Mouse (Mus musculus) layer of hippocampus, postnatal 10 days (tissue): Measurements from ENCODE around the gene 1700102P08Rik. TPM values are rescaled to one million over a fixed set of nuclear protein-coding genes. Genes with fewer than 3 reads are reported as not detected.
A peak's percentile ranks its signal among the peaks of the same experiment; 100 is the strongest.

Source experiments
- DNase-seq, 2 experiments: peaks; one replicate each; pipeline ENCODE4 v3.0.0; 2021; ENCODE audit warnings: low spot score in 2 of 2
- long read RNA-seq: library from polyadenylated mRNA; stranded (forward); transcript quantifications from one replicate; pipeline ENCODE4 v2.0.0, GENCODE M21; 2023
- total RNA-seq, 2 experiments: library from RNA; stranded (reverse); gene quantifications; 2 replicates each; pipeline ENCODE4 v1.2.3; 2021

Gene 1700102P08Rik
- total RNA-seq, result 1 to 10 TPM; 1.9 to 2.5 TPM
- long read RNA-seq, partial matches to known transcripts, result 1 of 1 reads
- long read RNA-seq, other reads (novel, unspliced or antisense), result 0 of 1 reads

DNA sequence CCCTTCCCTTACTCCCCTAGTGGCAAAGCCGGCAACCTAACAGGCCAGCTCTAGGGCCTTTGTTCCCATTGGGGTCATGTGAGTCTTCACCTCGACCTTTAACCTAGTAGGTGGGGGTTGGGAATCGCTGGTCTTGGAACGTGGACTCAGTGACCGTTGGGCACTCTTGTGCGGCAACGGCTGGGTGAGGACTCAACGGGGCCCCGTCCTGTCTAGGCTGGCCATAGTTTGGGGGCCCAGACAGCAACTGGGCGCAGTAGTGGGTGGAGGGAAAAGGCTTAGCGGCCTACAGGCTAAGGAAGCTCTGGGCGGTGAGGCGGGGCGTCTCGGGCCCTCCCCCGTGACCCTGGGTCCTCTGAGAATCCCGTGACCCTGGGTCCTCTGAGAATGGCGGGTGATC is at the start of gene 1700102P08Rik:
Gene 1700102P08Rik, plus strand, starts transcription at position 130 of the 400 bp plus-strand sequence.
- no peak for DNase-seq

DNA sequence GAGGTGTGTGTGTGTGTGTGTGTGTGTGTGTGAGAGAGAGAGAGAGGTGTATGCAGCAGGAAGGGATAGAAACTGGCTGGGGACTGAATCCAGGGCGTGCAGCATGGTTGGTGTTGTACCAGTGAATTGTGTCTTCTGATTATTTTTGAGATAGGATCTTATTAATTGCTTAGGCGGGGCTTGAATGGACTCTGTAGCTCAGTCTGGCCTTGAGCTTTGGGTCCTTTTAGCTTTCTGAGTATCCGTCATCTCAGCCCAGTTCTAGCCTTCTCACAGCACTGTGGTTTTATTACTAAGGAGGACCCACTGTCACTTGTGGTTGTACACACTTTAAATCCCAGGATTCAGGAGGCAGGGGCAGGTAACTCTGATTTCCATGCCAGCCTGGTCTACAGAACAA is 49.3 kb upstream of the 1700102P08Rik start:
- DNase-seq, result no peak

DNA sequence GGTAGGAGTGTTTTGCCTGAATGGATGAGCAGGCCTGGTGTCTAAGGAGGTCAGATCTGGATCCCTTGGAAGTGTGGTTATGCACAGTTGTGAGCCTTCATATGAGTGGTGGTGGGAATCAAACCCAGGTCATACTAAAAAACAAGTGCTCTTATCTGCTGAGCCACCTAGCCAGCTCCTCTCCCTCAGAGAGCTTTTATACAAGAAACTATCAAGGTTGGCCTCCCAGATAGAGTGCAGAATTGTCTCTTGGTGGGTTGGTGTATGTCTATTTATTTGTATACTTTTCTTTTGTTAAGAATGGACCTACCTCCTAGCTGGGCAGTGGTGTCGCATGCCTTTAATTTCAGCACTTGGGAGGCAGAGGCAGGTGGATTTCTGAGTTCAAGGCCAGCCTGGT is 48.8 kb upstream of the 1700102P08Rik start:
- no peak for DNase-seq

DNA sequence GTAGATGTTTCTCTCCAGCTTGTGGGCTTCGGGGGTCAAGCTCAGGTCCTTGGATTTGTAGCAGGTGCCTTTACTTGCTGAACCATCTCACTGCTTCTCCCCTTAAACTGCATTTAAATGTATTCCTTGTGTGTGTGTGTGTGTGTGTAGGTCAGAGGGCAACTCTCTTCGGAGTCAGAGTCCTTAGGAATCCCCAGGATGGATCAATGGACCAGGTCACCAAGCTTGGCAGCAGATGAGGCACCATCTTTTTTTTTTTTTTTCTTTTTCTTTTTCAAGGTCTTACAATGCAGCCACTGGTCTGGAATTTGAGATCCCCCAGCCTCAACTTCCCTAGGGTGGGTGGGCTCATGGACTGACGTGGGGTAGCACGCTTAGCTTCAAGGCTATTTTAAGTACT is 48.1 kb upstream of the 1700102P08Rik start:
- DNase-seq, result no peak

DNA sequence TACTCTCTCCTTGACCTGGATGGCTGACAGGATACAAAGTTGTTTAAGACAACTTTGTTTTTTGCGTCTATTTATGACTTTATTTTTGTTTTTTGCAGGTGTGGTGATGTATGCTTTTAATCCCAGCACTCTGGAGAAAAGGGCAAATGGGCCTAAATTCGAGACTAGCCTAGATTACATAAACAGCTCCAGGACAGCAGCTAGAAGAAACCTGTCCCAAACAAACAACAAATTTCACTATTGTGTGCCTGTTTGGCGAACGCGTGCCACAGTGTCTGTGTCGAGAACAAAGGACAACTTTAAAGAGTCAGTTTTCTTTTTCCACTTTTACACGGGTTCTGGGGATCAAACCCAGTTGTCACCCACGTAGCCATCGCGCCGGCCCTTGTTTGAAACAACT is 45.6 kb upstream of the 1700102P08Rik start:
- no peak for DNase-seq

DNA sequence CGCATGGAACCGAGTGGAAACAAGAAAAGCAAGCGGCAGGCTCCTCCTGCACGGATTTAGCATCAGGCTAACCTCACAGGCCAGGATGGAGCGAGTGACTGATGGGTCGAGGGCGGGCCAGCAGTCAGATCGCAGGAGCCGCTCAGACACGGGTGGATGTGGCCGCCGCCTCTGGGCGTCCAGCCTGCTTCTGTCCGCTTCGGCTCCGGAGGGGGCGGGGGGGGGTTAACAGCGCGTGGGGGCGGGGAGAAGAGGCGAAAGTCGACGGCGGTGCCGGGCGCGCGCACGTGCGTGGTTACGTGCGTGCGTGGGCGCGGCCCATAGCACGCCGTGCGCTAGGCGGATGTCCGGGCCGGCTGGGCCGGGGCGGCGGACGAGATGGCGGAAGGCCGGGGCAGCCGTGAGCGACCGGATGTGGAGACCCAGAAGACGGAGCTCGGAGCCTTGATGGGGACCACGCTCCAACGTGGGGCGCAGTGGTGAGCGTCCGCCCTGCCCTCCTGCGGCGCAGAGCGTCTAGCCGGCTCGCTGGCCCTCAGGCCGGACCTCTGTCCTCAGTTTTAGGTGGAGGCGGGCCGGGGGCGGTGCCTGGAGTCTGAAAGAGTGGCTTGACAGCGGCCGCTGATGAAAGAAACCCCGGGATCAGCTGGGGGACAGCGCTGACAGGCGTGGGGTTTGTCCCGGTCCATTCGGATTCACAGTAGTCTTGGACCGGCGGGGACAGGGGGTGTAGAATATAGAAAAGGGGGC is 44.9 kb upstream of the 1700102P08Rik start, which contains the start of gene Usp4:
Gene Usp4, plus strand, starts transcription at position 314 of the 750 bp plus-strand sequence.
- DNase-seq, result peak; percentile 78 to 88

DNA sequence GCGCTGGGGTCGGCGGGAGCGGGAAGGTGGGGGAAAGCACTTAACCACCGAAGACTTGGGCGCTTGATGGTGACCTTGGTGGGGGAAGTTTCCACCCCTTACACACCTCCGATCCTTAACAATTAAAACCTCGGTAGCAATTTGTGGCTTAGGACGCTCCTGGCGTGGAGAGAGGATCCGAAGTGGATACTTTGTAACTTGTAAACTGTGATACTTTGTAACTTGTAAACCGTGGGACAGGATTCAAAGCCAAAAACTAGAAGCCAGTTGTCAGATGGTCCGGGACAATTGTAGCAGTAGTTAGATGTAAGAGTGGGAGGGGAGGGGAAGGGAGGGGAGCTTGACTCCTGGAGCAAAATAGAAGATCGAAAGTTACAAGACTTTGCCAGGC is 44.3 kb upstream of the 1700102P08Rik start:
- no peak for DNase-seq

DNA sequence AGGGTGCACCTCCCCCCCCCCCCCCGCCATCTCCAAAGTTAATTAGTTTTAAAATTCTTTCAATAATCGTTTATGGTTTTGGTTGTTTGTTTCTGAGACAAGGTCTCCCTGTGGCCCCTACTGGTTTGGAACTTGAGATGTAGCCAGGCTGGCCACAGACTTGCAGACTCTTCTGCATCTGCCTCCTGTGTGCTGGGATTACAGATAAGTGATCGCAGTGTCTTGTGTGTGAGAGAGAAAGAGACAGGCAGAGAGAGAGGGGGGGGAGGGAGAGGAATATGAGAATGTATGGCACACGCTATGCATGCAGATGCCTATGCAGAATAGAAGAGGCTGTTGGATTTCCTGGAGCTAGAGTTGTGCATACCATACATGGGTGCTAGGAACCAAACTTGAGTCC is 42.9 kb upstream of the 1700102P08Rik start:
- no peak for DNase-seq

DNA sequence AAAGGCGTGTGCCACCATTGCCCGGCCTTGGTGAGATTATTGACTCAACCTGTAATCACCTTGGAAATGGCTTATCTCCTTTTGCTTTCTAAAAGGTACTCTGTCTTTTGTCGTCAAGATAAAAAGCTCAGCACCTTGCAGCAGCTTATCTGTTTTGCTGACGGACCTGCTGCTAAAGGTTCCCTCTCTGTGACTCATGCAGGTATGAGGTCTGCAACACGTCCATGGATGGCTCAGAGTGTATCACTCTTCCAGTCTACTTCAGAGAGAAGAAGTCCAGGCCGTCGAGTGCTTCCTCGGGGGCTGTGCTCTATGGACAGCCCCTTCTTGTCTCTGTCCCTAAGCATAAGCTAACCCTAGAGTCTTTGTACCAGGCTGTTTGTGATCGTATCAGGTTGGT is 14.4 kb upstream of the 1700102P08Rik start:
- no peak for DNase-seq

DNA sequence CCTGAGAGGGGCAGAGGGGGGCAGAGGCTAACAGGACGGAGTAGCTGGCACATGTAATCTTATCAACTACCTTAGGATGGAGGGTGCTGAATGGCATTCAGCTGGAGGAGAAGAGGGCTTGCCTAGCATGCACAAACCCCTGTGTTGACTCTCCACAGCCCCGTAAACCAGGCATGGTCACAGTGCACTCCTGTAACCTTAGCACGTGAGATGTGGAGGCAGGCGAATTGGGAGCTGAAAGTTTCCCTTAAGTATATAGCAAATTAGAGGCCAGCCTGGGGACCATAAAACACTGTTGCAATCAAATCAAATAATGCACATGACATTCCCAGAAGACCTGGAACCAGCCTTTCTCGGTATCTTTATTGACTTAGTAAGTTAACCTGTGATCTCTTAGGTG is 13.9 kb upstream of the 1700102P08Rik start:
- no peak for DNase-seq

DNA sequence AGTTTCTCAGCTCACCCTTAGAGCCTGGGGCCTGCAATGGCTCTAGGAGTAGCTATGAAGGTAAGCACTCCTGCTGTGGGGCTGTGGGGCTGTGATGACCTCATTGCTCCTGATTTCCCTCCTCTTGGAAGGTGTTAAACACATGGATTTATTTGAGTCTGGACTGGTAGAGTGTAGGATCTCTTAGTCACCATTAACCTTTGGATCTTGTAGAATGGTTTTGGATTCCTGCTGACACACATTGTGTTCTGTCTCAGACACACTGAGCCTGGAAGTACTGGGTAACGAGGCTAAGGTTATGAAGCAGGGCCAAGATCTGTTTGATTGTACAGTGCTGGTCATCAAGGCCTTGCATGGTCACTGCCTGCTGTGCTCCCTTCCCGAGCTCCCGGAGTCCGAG is 13.3 kb upstream of the 1700102P08Rik start:
- no peak for DNase-seq

DNA sequence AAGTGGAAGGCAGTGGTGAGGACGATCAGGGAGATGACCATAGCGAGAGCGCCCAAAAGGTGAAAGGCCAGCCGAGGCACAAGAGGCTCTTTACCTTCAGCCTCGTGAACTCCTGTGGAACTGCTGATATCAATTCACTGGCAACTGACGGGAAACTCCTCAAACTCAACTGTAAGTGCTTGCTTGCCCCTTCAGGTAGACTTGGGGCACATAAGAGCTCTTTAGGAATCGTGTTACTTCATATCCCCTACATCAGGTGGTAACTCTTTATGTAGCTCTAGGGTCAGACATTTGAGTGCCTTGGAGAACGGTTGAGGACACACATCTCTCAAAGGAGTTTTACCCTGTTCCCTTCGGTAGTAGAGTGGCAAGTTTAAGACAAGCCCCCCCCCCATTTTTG is 11.2 kb upstream of the 1700102P08Rik start:
- DNase-seq, result no peak

DNA sequence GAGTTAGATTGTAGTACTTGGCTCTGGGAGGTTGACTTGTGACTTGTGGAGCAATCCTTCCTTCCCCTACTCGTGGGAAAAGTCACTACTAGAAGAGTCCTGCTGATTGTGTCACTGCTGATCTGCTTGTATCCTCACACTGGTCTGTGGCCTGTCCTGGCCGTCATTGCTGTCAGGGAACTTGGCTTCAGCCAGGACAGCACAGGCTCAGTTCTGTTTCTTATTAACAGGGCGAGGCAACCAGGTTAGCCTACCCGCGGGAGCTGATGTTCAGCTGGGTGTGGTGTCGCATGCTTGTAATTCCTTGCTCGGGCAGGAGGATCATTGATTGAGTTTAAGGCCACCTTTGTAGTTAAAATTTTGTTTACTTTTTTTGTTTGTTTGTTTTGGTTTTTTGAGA is 7.6 kb upstream of the 1700102P08Rik start:
- no peak for DNase-seq

DNA sequence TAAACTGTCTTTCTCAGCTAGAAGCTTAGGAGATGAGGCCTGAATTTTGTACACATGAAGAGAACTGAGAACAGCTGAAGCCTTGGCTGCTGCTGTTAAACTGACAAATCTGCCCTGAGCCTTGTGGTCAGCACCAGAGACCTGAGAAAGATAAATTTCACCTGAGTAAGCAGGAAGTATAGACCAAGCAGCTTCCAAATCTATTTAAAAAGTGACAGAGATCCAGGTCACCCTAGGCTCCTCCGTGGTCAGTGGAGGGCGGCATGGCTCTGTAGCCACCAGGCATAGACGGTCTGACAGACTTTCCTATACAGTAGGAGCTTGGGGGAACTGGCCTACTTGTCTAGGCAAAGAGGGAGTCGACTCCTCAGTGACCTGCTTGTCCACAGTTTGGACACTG is 5.8 kb upstream of the 1700102P08Rik start:
- DNase-seq, result no peak

DNA sequence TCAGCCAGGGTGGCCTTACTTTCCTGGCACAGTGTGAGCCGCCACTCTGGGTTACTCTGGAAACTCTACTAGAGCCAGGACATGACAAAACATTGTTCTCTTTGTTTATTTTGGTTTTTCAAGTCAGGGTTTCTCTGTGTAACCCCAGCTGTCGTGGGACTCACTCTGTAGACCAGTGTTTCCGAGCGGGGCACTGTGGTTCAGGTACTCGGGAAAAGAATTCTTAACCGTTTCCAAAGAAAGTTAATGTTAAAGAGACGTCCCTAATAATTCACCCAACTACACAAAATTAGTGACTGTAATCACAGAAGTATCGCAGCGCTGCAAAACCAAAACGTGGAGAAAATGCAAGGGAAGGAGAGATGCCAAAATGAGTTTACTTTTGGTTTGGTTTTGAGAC is 4.0 kb upstream of the 1700102P08Rik start:
- no peak for DNase-seq

DNA sequence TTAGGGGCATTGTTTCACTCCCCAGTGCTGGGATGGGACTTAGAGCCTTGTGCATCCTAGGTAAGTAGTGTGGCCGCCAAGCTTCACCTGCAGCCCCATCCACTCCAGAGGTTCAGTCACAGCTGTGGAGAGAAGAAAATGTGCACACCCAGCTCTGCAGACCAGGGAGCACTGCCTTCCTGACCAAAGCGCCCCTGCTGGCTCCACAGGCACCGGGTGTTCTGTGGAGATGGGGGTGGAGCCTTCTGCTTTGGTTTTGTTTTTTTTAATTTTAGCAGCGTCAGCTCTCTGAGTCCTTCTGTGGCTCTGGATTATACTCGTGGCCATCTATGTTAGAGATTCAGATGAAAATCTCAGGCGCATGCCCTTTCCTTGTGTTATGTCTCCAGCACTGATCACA is 3.4 kb upstream of the 1700102P08Rik start:
- DNase-seq, result no peak

DNA sequence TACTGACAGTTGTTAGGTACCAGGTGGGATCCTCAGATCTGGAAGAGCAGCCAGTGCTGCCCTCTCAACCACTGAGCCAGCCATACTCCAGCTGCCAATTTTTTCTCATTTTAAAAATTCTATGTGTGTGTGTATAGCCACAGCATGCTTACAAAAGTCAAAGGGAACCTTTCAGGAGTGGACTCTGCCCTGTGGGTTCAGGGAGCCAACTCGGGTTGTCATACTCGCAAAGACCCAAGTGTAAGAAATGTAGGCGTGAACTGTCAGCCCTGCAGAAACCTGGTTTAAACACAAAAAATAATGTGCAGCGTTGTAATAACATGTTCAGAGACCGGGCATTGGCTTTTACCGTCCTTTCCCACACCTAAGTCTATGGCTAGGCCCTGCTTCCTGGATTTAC is 1.6 kb downstream of the 1700102P08Rik start:
- DNase-seq, result no peak

DNA sequence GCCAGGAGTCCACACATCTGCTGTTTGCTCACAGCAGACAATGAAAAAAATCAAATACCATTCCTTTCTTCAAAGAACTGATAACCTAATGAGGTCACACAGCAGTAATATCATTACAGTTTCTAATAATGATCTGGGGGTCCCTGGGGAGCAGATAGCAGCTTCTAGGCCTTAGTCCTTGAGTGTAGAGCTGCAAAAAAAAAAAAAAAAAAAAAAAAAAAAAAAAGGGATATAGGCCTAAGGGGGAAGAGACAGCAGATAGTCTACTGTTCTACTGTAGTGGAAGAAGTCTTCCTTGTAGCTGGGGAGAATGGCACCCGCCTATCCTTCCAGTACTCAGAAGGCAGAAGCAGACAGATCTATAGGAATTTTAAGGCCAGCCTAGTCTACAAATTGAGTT is 2.8 kb downstream of the 1700102P08Rik start:
- DNase-seq, result no peak

DNA sequence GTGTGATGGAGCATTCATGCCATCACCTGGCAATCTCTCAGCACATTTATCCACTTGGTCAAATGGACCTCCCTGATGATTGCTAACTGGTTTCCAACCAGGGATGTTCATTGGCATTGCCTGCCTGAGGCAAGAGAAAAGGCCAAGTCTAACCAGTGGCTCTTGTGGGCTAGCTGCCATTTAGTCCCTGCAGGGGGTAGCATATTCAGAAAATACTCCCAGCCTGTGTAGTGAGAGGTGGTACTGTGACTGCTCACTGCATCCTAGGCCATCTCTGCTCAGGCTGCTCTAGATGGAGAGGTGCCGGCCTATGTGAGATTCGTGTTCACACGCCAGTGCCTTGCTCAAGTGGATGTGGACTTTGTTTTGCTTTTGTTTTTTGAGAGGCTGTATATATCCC is 5.7 kb downstream of the 1700102P08Rik start:
- DNase-seq, result no peak

DNA sequence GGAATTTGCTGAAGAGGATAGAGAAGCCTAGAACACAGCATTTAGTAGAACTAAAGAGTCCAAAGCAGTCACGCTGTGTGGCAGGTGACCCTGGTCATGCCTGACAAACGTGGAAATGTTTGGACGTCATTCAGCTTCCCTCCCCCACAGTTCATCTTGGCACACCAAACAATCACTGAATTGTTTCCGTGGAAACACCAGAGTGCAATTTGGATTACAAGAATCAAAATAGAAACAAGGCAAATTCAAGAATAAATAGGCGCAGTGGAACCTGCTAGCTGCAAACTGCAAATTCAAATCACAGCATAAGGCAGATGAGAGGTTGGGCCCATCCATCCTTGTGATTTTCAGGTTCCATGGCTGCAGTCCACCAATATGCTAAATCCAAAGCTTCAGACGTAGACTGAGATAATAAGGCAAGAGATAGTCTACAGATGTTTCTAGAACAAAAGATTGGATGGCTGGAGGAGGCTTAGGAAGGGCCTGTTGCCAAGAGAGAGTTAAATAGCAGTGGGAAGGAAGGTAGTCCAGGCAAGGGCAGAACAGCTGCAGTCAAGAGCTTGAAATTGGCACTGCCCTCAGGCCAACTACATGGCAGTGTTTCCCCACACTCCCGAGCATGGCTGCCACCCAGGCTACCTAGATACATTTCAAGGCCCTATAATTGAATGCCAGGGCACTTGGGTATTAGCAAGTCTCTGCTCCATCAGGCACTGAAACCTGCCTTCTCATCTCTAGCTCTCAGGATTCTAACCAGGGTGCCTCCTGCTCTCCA is 8.8 kb downstream of the 1700102P08Rik start:
- peak; percentile 59 to 65 for DNase-seq

DNA sequence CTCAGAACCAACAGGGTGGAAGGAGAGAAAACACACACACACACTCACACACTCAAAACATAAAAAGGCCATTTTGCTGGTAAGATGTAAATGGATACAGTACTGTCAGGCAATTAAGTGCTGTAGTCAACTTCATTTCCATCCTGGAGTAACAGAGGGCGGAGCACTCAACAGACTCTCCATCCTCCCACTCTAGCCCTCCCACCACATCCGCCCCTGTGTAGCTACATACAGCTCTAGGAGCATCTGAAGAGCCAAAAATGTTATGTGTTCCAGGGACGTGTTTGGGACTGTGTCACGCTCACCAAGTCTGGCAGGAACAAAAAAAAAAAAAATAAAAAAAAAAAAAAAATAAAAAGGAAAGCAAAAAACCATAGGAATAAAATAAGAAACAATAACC is 10.5 kb downstream of the 1700102P08Rik start:
- no peak for DNase-seq

DNA sequence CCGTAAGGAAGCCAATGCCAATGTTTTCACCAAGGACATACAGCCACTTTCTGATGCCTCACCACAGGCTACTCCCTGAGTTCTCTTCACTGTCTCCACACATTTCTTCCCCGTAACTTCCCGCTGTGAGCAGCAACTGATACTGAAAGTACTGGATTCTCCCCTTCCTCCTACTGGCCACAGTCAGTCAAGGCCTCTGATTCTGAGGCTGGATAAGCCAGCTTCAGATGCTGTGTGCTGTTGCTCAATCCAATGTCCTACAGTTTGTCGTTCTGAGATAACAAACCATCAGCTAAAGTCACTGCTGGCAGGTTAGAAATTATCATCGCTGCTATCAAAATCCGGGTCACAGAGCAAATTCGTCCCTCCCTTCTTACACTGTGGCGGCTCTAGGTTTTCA is 11.8 kb downstream of the 1700102P08Rik start:
- DNase-seq, result no peak

DNA sequence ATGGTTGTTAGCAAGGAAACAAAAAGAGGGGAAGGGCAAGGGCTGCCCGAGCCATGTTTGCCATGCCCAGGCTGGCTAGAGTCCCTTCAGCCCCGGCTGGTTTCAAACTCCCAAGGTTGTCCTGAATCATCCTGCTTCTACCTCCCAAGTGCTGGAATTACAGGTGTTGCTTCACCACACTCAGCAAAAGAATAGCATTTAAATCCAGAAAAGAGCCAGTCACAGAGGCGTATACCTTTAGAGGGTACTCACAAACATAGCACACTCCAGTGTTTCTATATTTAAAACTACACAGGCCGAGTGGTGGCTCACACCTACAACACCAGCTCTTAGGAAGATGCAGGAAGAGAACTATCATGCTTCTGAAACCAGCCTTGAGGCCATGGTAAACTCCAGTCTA is 16.9 kb downstream of the 1700102P08Rik start:
- DNase-seq, result no peak
